Mouse (Mus musculus): ENCODE measurements around the gene Sorcs2.

DNA sequence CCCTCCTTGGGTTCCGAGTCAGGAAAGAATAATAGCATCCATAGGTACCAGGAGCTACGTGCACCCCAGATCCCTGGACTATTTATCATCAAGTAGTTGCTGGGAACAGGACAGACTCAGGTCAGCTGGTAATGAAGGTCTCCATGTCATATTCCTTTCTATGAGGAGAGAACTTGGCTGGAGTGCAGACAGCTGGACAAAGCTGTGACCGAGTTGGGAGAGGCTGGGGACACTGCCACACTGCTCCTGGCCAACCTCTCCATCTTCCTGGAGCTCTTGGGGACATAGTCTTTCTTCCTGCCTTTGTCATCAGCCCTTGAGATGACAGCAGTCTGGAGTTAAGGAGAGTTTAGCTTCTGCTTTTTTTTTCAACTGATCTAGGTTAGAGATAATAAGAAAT is 428.1 kb downstream of the Sorcs2 start:
- TF ChIP-seq CTCF (IDR thresholded peaks at IDR 0.05; ENCODE audit: insufficient read depth, low read depth, low read length) = no peak
- no peak for TF ChIP-seq POLR2A (IDR thresholded peaks at IDR 0.05; ENCODE audit: insufficient read depth, low read depth, low read length)

Measured in olfactory bulb, adult 2 months (tissue).